Mouse (Mus musculus) CD4-positive, CD25-positive, alpha-beta regulatory T cell, adult 9 weeks (primary cell): ENCODE data around the gene Esp24. TPM values are rescaled to one million over a fixed set of nuclear protein-coding genes. Genes with fewer than 3 reads are reported as not detected.

Experiments
- polyA plus RNA-seq: library from polyadenylated mRNA; unstranded; fragments of 100-300 nt; shearing (Covaris generic); gene quantifications from one replicate; pipeline ENCODE4 v1.2.1, GENCODE M21; 2017

Gene Esp24
- polyA plus RNA-seq = not detected

GRCm38 (mm10) chr17:39036395-39036794 is at the start of gene Esp24:
Esp24 (plus strand) TSS chr17:39036695.

GRCm38 (mm10) chr17:39043241-39043640 is 6.7 kb downstream of the Esp24 start, which contains the start of gene Gm21903:
Gm21903 (minus strand) TSS chr17:39043341.

DNA sequence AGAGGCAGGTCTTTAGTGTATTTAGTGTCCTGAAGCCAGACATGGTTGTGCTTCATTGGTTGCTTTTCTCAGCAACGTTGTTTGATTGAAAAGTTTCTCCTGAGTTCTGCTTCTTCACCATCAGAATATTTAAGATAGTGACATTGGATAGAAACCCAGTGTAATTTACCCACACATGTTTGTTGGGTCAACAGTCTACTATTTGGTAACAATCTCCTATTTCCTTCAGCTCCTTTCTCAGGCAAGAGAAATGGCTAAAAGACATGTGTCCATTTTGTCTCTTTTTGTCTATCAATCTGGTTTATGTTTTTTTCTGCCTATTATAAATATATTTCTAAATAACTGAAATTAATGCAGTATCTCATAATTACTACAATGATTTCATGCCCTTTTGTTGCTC is 40.4 kb downstream of the Esp24 start, which contains the start of gene Esp23:
Gene Esp23 (minus strand): TSS at position 101 of the 400 bp plus-strand sequence.

Other genes starting within 250 kb of the Esp24 start
- gene Gm21903, start 6.6 kb downstream of the Esp24 start, polyA plus RNA-seq = not detected
- not detected for gene Esp23, start 40.3 kb downstream of the Esp24 start, polyA plus RNA-seq
- gene Esp22, start 58.6 kb downstream of the Esp24 start, polyA plus RNA-seq = not detected